Mouse (Mus musculus) brown adipose tissue, adult 24 weeks (tissue): ENCODE data around the gene Gm13697. TPM values are rescaled to one million over a fixed set of nuclear protein-coding genes. Genes with fewer than 3 reads are reported as not detected.

Experiments used
- H3K27ac ChIP-seq: fragments of 200-500 bp; replicated peaks from 2 replicates; pipeline ENCODE4 v1.5.1; 2012; ENCODE audit warnings: low read depth, mild to moderate bottlenecking, low read length
- H3K4me1 ChIP-seq: fragments of 200-500 bp; 2 replicates; pipeline ENCODE4 v1.6.1; 2012; ENCODE audit warnings: low read length, mixed read lengths; ENCODE audit not compliant: control insufficient read depth, insufficient read depth, insufficient read length
- H3K4me3 ChIP-seq: fragments of 200-500 bp; 2 replicates; pipeline ENCODE4 v1.5.1; 2012; ENCODE audit warnings: low read depth, mild to moderate bottlenecking, low read length, moderate library complexity; ENCODE audit not compliant: insufficient read depth
- polyA plus RNA-seq: library from polyadenylated mRNA; stranded (reverse); fragments of >200 nt; gene quantifications from 2 replicates; pipeline ENCODE4 v1.2.4, GENCODE M21; 2012; ENCODE audit not compliant: missing spikeins, insufficient read depth, insufficient read length

The Gm13697 gene
- polyA plus RNA-seq, 1 experiment, result not detected

- no peak overlapping the region for H3K27ac ChIP-seq
- peaks cover 8% of the 10 kb centered on the region; the same call in 1 of the 2 replicates for H3K4me1 ChIP-seq
- no peak overlapping the region for H3K4me3 ChIP-seq
These were observed 33.8 kb downstream of the Gm13697 start for GRCm38 (mm10) chr2:84018330-84018729.

GRCm38 (mm10) chr2:84019519-84020305 is 35.2 kb downstream of the Gm13697 start:
- Histone ChIP-seq H3K4me3 (no peak overlapping the region), H3K4me1 (peaks cover 8% of the 10 kb centered on the region; the same call in 1 of the 2 replicates), H3K27ac (no peak overlapping the region)

GRCm38 (mm10) chr2:84021930-84022329 is 37.4 kb downstream of the Gm13697 start:
- H3K4me1 ChIP-seq, result peaks cover 8% of the 10 kb centered on the region; the same call in 1 of the 2 replicates
- H3K27ac ChIP-seq, result no peak overlapping the region

GRCm38 (mm10) chr2:84022905-84023304 is 38.4 kb downstream of the Gm13697 start:
- Histone ChIP-seq H3K4me3 (no peak overlapping the region), H3K27ac (peak overlapping the region; percentile 40; the same call in 1 of the 2 replicates), H3K4me1 (peaks cover 8% of the 10 kb centered on the region; the same call in 1 of the 2 replicates)

More at GRCm38 (mm10) chr2:84021930-84022329, 37.4 kb downstream of the Gm13697 start:
- H3K4me3 ChIP-seq, result no peak overlapping the region

- H3K4me3 ChIP-seq, result no peak overlapping the region
- peaks cover 8% of the 10 kb centered on the region; the same call in 1 of the 2 replicates for H3K4me1 ChIP-seq
- peak overlapping the region; percentile 40; the same call in 1 of the 2 replicates for H3K27ac ChIP-seq
These were observed 38.8 kb downstream of the Gm13697 start for GRCm38 (mm10) chr2:84023319-84023718.

GRCm38 (mm10) chr2:84025217-84025616 is 40.7 kb downstream of the Gm13697 start:
- H3K4me3 ChIP-seq, result no peak overlapping the region
- no peak overlapping the region for H3K27ac ChIP-seq
- peaks cover 5% of the 10 kb centered on the region; the same call in 1 of the 2 replicates for H3K4me1 ChIP-seq

GRCm38 (mm10) chr2:84032505-84032904 is 48.0 kb downstream of the Gm13697 start:
- H3K4me3 ChIP-seq, result no peak overlapping the region
- H3K4me1 ChIP-seq, result no peaks in the 10 kb centered on the region
- no peak overlapping the region for H3K27ac ChIP-seq

- H3K4me1 ChIP-seq, result no peaks in the 10 kb centered on the region
- no peak overlapping the region for H3K4me3 ChIP-seq
- H3K27ac ChIP-seq, result no peak overlapping the region
These were observed 51.5 kb downstream of the Gm13697 start for GRCm38 (mm10) chr2:84035997-84036396.

Other genes starting within 250 kb of the Gm13697 start
- gene Fam171b, start 172.1 kb upstream of the Gm13697 start, polyA plus RNA-seq, result 0.21 and 0.55 TPM in 2 replicates
- not detected in 2 replicates for gene Zswim2, start 43.5 kb upstream of the Gm13697 start, polyA plus RNA-seq
- not detected in 2 replicates for gene Gm13698, start 29.1 kb upstream of the Gm13697 start, polyA plus RNA-seq
- gene Gm13693, start 23.2 kb upstream of the Gm13697 start, polyA plus RNA-seq, result not detected in 2 replicates
- 0.67 TPM in 1 of 2 replicates, not detected in the other for gene Gm13695, start 17.4 kb upstream of the Gm13697 start, polyA plus RNA-seq
- gene Gm13696, start 11.6 kb upstream of the Gm13697 start, polyA plus RNA-seq, result not detected in 2 replicates
- not detected in 2 replicates for gene Gm13694, start 5.8 kb upstream of the Gm13697 start, polyA plus RNA-seq
- not detected in 2 replicates for gene Gm13691, start 5.8 kb downstream of the Gm13697 start, polyA plus RNA-seq